Mouse (Mus musculus) intestine, embryonic 14.5 days (tissue): ENCODE data around the gene Spryd3. TPM values are rescaled to one million over a fixed set of nuclear protein-coding genes. Genes with fewer than 3 reads are reported as not detected.

Source experiments
- ATAC-seq: fragments of 200-750 bp; cut with Nextera tagmentation; replicated peaks from 2 replicates; pipeline ENCODE4 v1.8.0; 2017; ENCODE audit warnings: low read depth, moderate number of reproducible peaks, moderate TSS enrichment, moderate library complexity; ENCODE audit not compliant: low FRiP score, low TSS enrichment
- DNase-seq: peaks from one replicate; pipeline ENCODE4 v3.0.0-alpha.2; 2018; ENCODE audit warnings: low spot score
- H3K27ac ChIP-seq: fragments of 300-500 bp; sonication (generic); 2 replicates; pipeline ENCODE4 v1.5.1; 2014; ENCODE audit warnings: low read depth, mild to moderate bottlenecking, control low read depth
- H3K27me3 ChIP-seq: fragments of 300-500 bp; sonication (generic); replicated peaks from 2 replicates; pipeline ENCODE4 v1.6.1; 2014; ENCODE audit warnings: low read length, control low read depth; ENCODE audit not compliant: control insufficient read depth, insufficient read depth
- H3K36me3 ChIP-seq: fragments of 300-500 bp; sonication (generic); 2 replicates; pipeline ENCODE4 v1.6.1; 2014; ENCODE audit warnings: low read length, control low read depth; ENCODE audit not compliant: control insufficient read depth, insufficient read depth
- H3K4me1 ChIP-seq: fragments of 300-500 bp; sonication (generic); replicated peaks from 2 replicates; pipeline ENCODE4 v1.6.1; 2014; ENCODE audit warnings: low read length, control low read depth, mixed read lengths; ENCODE audit not compliant: control insufficient read depth, insufficient read depth
- H3K4me2 ChIP-seq: fragments of 300-500 bp; sonication (generic); 2 replicates; pipeline ENCODE4 v1.6.1; 2014; ENCODE audit warnings: low read length
- H3K4me3 ChIP-seq: fragments of 300-500 bp; sonication (generic); 2 replicates; pipeline ENCODE4 v1.5.1; 2014; ENCODE audit warnings: low read depth, low read length, control low read depth, mixed read lengths
- H3K9ac ChIP-seq: fragments of 300-500 bp; sonication (generic); 2 replicates; pipeline ENCODE4 v1.6.1; 2014; ENCODE audit warnings: mild to moderate bottlenecking, low read length
- H3K9me3 ChIP-seq: fragments of 300-500 bp; sonication (generic); 2 replicates; pipeline ENCODE4 v1.6.1; 2016; ENCODE audit warnings: low read length, control low read depth; ENCODE audit not compliant: control insufficient read depth
- WGBS: fragments of 180-500 bp; shearing (Covaris S2); extraction: QIAGEN DNeasy Blood & Tissue Kit; methylation state at CpG from one replicate; pipeline ENCODE4 v1.1.7; 2014; 5-methylcytosine and 5-hydroxymethylcytosine counted together
- polyA plus RNA-seq: library from polyadenylated mRNA; unstranded; fragments of >200 nt; fragmentation: Nextera tagmentation; extraction: Ambion mirVana; gene quantifications from 2 replicates; pipeline ENCODE4 v1.2.1, GENCODE M21; 2014

Gene Spryd3
- polyA plus RNA-seq, 1 experiment from 2014 or later, result 16.1 TPM

DNA sequence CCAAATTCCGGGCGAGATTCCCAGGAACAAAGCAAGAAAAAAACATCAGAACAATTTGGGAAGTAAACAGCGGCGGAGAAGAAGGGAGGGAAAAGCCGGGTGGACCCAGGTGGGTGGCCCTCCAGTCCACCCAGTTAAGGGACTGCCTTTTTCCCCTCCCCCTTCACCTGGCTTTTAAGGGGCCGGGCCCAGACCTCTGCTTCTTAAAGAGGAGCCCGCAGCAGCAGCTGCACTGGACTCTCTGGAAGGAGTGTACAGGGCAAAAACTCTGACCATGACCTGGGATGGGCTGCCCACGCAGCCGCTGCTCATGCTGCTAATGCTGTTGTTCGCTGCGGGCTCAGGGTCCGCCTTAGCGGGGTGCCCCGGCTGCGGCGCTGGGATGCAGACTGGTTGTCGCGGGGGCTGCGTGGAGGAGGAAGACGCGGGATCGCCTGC, 8.3 kb upstream of the Spryd3 start, which contains the start of gene Igfbp6:
Igfbp6 (plus strand) TSS at position 89 of the 438 bp plus-strand sequence.
- Histone ChIP-seq H3K27me3 (peaks cover 24% of the 10 kb centered on the region), H3K9me3 (no peaks in the 10 kb centered on the region), H3K36me3 (no peaks in the 10 kb centered on the region), H3K4me2 (peak within 1 kb of the TSS; percentile 13), H3K27ac (no peak within 1 kb of the TSS), H3K4me3 (peak within 1 kb of the TSS; percentile 20), H3K4me1 (peaks cover 18% of the 10 kb centered on the region; the same call in 1 of the 2 replicates), H3K9ac (no peak within 1 kb of the TSS)
- WGBS, result 13% methylated on average over 22 of the region's 22 CpGs
- DNase-seq (no peak), ATAC-seq (no peak)

DNA sequence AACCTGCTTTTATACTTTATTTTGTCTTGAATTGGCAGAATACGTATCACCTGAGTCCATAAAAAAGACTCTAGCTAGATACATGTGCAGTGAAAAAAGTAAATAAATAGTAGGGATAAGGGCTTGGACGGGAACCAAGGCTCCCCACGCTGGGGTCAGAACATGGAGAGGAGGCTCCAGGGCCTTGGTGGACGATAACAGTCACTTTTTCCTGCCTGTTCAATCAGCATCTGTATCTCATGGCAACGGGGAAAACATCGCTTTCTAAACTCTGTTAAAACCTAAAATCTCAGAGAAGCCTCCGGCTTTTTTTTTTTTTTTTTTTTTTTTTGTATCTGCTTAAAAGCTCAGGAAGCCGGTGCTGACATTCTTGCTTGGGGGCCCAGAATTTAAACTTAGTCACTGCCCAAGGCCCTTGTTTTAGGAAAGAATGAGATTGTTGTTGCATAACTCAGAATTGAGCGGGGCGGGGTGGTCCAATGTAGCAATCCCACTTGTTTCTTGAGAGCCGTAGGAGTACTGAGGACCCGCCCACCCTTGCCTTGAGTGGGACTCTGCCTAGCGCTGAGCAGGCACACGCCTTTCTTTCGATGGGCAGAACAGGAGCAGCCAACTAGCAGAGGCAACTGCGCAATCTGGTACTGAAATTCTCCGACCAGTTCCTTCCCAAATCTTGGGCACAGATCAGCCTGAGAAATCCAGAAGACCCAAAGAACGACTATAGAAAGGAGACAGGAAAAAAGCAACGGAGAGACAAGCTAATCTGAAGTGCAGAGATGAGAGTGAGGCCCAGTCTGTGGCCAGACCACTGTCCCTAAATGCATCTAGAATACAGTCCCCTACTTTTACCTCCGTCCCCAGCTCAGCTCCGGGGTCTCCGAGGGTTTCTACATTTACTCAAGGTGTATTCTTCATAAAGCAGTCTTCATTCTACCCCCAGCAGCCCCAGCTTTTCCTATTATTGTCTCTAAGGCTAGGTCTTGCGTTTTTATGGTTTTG, 7.2 kb upstream of the Spryd3 start:
- peak; percentile 63 for DNase-seq
- 48% methylated on average over 23 of the region's 23 CpGs for WGBS
- H3K4me3 ChIP-seq, result no peak overlapping the region
- no peaks in the 10 kb centered on the region for H3K36me3 ChIP-seq
- no peak overlapping the region for H3K27ac ChIP-seq
- H3K9me3 ChIP-seq, result no peaks in the 10 kb centered on the region
- no peak for ATAC-seq
- peaks cover 24% of the 10 kb centered on the region for H3K27me3 ChIP-seq
- H3K4me2 ChIP-seq, result no peak overlapping the region
- peaks cover 18% of the 10 kb centered on the region; the same call in 1 of the 2 replicates for H3K4me1 ChIP-seq
- no peak overlapping the region for H3K9ac ChIP-seq

DNA sequence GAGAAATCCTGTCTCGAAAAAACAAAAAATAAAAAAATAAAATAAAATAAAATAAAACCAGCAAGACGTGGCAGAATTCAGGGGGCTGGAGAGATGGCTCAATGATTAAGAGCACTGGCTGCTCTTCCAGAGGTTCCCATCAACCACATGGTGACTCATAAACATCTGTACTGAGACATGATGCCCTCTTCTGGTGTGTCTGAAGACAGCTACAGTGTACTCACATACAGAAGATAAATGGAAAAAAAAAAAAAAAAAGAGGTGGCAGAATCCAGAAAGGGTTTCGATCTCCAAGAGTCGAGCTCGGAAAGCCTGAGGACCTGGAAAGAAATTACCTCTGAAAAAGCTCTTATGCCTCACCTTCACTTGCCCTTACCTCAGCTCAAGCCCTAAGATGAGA, 5.1 kb upstream of the Spryd3 start:
- WGBS, result 92% methylated on average over 5 of the region's 5 CpGs
- no peak for DNase-seq
- H3K9me3 ChIP-seq, result no peaks in the 10 kb centered on the region
- peaks cover 17% of the 10 kb centered on the region; the same call in 1 of the 2 replicates for H3K4me1 ChIP-seq
- H3K36me3 ChIP-seq, result no peaks in the 10 kb centered on the region
- no peak overlapping the region for H3K9ac ChIP-seq
- no peak overlapping the region for H3K27ac ChIP-seq
- H3K4me3 ChIP-seq, result no peak overlapping the region
- peaks cover 24% of the 10 kb centered on the region for H3K27me3 ChIP-seq
- H3K4me2 ChIP-seq, result no peak overlapping the region
- ATAC-seq, result no peak

DNA sequence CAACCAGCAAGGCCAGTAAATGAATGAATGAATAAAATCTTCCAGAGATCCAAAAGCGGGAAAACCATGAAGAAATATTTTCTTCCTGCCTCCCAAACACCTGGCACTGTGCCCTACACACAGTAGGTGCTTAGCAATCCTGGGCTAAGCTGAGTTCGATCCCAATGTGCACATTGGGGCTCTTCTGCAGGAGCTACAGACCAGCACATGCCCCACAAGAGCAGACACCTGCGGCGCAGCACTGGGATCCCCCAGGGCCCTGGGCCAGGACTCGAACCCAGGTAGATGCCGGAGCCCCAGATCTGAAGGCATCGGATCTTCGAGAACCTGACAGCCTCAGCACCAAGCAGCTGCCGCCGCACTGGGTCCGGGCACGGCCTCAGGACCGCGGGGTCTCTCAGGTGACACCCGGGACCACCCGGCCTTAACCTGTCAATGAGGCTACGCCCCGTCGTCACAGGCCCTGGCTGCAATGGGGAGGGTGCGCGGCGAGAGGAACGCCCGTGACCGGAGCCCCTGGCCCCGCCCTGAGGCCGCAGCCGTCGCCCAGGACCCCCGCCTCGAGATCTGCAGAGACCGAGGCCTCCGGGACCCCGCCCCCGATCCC, 409 bp downstream of the Spryd3 start:
- H3K9me3 ChIP-seq, result no peaks in the 10 kb centered on the region
- peak; percentile 78 for ATAC-seq
- peak overlapping the region; percentile 78 for H3K4me2 ChIP-seq
- 3% methylated on average over 35 of the region's 35 CpGs for WGBS
- peak overlapping the region; percentile 74 for H3K9ac ChIP-seq
- DNase-seq, result no peak
- H3K36me3 ChIP-seq, result peaks cover 25% of the 10 kb centered on the region
- H3K27me3 ChIP-seq, result no peaks in the 10 kb centered on the region
- peak overlapping the region; percentile 72; the same call in 1 of the 2 replicates for H3K27ac ChIP-seq
- peak overlapping the region; percentile 85 for H3K4me3 ChIP-seq
- H3K4me1 ChIP-seq, result peaks cover 12% of the 10 kb centered on the region

DNA sequence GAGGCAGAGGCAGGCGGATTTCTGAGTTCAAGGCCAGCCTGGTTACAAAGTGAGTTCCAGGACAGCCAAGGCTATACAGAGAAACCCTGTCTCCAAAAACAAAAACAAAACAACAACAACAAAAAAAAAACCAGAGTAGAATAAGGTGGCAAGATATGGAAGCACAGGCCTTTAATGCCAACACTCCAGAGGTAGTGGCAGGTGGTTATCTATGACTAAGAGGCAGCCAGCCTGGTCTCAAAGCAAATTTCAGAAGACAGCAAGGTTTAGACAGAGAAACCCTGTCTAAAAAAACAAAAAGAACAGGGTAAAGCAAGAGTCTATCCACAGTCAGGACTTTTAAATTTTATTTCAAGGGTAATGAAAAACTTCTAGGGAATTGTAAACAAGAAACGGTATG, 1.3 kb downstream of the Spryd3 start:
- no peaks in the 10 kb centered on the region for H3K9me3 ChIP-seq

DNA sequence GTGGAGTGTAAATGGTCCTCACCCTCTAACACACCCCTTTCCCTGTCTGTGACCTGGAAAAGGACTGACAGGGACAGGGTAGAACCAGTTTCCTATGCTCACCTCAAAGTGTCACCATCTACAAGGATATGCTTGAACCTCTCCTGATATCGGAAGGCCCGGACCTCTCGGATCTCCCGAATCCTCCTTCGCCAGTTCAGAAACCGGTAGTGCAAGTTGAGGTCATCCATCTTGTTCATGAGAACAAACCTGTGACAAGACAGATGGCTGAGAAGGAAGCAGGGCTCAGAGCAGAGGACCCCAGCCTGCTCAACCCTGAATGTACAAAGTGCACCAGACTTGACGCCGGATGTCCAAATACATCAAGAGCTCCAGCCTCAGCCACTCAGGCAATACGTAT, 2.7 kb downstream of the Spryd3 start:
- Histone ChIP-seq H3K27ac (no peak overlapping the region), H3K9ac (no peak overlapping the region), H3K4me2 (no peak overlapping the region), H3K4me3 (no peak overlapping the region), H3K4me1 (peaks cover 12% of the 10 kb centered on the region), H3K27me3 (no peaks in the 10 kb centered on the region), H3K36me3 (peaks cover 48% of the 10 kb centered on the region), H3K9me3 (no peaks in the 10 kb centered on the region)
- ATAC-seq, result no peak
- DNase-seq, result no peak
- 71% methylated on average over 9 of the region's 9 CpGs for WGBS

More for the DNA sequence above, 1.3 kb downstream of the Spryd3 start:
- no peak overlapping the region for H3K4me3 ChIP-seq
- no peak overlapping the region for H3K27ac ChIP-seq
- 69% methylated on average over 2 of the region's 2 CpGs for WGBS
- ATAC-seq (no peak), DNase-seq (no peak)
- peaks cover 34% of the 10 kb centered on the region for H3K36me3 ChIP-seq
- no peaks in the 10 kb centered on the region for H3K27me3 ChIP-seq
- H3K4me1 ChIP-seq, result peaks cover 12% of the 10 kb centered on the region
- H3K4me2 ChIP-seq, result peak overlapping the region; percentile 78
- no peak overlapping the region for H3K9ac ChIP-seq

DNA sequence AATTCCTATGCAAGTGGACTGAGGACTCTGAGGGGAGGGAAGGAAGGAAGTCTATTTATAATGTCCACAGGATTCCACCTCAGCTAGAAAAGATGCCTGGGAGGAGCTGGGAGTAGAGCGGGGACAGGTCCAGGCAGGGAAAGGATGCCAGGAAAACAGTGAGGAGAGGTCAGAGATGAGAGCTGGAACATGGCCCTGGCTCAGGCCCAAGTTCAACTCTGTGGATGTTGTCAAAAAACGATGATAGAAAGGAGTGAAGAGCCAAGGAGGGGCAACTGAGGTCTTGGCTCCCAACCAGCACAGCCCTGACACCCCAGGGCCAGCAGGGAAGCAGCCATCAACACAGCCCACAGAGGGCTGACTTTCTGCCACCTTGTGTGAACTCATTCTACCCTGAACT, 9.7 kb downstream of the Spryd3 start:
- 80% methylated on average over 2 of the region's 2 CpGs for WGBS
- ATAC-seq, result no peak
- H3K9ac ChIP-seq, result no peak overlapping the region
- no peaks in the 10 kb centered on the region for H3K27me3 ChIP-seq
- no peak for DNase-seq
- H3K36me3 ChIP-seq, result peaks cover 67% of the 10 kb centered on the region
- no peak overlapping the region for H3K27ac ChIP-seq
- no peak overlapping the region for H3K4me3 ChIP-seq
- H3K4me1 ChIP-seq, result no peaks in the 10 kb centered on the region
- H3K9me3 ChIP-seq, result no peaks in the 10 kb centered on the region
- H3K4me2 ChIP-seq, result no peak overlapping the region

DNA sequence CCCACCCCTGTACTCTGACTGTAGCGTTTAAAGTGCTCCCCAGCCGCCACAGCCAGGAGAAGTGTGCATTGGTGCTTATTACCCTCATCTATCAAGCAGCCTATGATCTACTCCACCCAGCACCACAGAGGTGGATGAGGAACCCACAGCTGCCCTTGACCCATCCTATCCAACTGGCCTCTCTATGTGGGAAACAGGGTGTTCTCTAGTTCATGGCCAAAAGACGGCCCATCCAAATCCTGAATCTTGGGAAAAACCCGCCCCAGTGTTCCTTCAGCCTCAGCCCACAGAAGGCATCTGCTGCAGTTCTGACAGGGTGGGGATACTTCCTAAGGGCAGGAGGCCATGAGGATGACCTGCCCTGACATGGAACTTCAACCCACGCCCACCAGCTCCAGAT, 15.5 kb downstream of the Spryd3 start:
- Histone ChIP-seq H3K9me3 (no peaks in the 10 kb centered on the region), H3K4me3 (no peak overlapping the region), H3K9ac (no peak overlapping the region), H3K27me3 (no peaks in the 10 kb centered on the region), H3K36me3 (peaks cover 69% of the 10 kb centered on the region), H3K27ac (no peak overlapping the region), H3K4me2 (no peak overlapping the region), H3K4me1 (peaks cover 8% of the 10 kb centered on the region; the same call in 1 of the 2 replicates)
- no peak for ATAC-seq
- no peak for DNase-seq
- WGBS, result 69% methylated on average over 5 of the region's 5 CpGs
